Mouse (Mus musculus) adrenal gland (tissue): ENCODE results near the gene Rrp36.

Experiments
- intact Hi-C: fragments of 180-260 bp; cut with DNase I; formaldehyde crosslinking; loops from one replicate; pipeline ENCODE4 v1.15.1; 2025

Gene Rrp36

DNA sequence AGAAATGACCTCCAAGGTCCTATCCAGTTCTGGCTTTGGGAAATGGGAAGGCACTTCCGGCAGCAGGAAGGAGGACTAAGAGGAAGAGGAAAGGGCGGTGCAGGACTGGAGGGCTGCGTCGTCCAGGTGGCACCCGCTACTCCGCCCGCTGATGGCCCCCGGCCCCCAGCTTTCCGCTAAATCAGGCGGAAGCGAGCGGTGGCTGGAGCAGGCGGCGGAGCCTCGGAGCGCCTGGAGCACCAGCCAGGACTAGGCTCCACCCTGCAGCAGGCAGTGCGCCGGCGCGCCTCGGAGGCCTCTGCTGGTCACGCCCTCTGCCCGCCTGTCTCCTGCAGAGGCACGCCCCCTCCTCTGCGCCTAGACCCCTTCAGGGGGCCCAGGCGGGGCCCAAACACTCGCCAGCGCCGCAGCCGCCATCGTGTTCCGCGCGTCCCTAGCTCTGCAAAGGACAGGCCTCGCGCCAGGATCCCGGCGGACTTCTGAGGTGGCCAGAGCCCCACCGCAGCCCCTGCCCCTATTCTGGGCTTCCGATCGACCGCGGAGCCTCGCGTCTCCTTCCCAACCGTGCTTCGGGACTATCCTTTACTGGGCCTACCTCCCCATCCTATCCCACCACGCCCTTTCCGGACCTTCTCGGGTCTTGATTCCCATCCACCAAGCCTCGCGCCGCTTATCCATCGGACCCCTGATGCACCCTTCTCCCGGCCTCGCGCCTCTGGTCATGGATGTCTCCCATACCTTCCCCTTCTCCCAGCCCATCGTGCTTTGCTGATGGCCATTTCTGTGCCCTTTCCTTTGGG, 23.7 kb downstream of the Rrp36 start, which contains the start of gene Cul7:
Gene Cul7, plus strand, starts transcription at position 106 of the 800 bp plus-strand sequence.
- intact Hi-C loops = loop anchor here (10.0 kb wide), 1 partner anchor 54 kb away; the partner anchor contains the start of gene Ppp2r5d

DNA sequence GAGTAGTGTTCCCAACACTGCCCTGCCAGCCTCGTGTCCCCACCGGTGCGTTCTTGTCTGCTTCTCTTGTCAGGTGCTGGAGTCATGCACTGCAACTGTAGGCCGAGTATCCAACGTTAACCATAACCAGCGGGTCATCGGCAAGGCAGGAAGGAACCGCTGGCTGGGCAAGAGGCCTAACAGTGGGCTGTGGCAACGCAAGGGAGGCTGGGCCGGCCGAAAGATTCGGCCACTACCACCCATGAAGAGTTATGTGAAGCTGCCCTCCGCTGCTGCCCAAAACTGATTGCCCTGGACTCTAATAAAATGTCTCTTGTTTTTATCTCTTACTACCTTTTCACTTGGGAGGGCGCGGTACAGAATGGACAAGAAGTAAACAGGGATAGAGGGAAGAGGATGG, 24.3 kb downstream of the Rrp36 start:
- intact Hi-C loops = loop anchor here (10.0 kb wide), 1 partner anchor 55 kb away; the partner anchor contains the start of gene Ppp2r5d

DNA sequence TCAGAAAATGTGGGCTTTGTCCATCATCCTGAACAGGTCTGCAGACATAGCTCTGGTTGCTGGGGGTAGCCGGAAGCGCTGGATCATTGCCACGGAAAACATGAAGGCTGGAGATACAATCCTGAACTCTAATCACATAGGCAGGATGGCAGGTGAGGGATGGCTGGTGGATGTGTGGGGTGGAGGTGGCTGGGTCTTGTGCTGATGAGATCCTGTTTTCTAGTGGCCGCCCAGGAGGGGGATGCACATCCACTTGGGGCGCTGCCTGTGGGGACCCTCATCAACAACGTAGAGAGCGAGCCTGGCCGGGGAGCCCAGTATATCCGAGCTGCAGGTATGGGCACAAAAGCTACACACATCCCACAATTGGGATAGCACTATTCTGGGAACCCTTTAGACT, 25.7 kb downstream of the Rrp36 start:
- intact Hi-C loops = no loop called here

DNA sequence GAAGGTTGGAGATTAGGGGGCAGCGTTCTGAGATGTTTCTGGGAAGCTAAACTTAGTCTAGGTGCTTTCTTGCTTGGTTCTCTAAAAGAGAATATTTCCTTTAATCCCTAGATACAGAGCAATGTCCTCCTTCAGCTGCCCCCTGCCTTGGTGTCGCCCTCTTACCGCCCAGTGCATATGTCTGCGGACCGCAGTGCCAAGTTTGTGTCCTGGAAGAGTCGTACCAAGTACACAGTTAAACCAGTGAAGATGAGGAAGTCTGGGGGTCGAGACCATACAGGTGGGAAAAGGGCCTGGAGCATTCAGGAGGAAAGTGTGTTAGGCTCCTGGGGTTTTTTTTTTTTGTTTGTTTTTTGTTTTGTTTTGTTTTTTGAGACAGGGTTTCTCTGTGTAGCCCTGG, 26.9 kb downstream of the Rrp36 start:
- intact Hi-C loops = no loop called here

DNA sequence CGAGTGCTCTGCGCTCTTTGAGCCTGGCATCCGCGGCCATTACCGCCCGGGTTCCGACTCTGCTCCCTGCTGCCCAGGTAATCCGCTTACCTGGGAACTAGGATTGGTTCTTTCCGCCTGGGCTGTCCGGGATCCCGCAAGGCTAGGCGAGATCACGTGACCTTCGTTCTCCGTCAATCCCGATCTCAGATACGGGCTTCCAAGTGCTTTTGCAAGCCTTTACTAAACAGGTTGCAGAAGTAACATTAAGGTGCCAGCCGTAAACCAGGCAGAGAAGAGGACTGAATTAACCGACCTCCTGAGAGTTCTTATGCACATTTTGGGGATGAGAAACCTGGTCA, 27.9 kb downstream of the Rrp36 start:
- intact Hi-C loops = no loop called here

DNA sequence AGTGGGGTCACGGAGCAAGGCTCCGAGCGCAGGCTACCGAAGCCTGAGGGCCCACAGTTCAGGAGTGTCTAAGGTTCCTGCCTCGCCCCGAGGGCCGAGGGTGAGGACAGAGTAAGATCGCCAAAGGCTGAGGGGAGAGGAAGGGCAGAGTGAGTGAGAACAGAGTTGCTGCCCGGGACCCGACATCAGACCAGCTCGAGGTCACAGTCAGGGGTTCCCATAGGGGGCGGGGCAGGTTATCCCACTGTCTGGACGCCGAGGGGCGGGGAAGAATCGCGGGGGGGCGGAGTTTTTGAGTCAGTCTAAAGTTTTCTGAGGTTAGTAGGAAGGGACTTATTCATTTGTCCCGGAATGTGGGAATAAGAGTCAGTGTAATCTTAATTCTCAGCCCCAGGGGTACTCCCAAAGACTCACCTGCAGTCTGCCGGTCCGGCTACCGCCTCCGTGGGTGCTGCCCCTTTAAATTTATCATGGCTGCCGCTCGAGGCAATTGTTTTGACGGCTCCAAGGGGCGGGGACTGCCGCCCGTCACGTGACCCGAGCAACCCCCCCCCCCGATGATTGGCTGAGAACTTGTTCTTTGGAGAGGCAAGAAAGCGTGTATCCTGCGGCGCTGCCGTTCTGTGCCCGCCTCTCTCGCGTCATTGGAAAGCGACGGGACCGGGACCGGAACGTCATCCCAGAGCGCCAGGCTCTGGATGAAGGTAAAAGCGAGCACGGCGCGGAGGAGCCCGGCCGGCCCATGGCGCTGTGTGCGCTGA, 28.4 kb downstream of the Rrp36 start, which contains the start of the genes Klc4 and Mrpl2:
Gene Klc4, minus strand, starts transcription at position 462 of the 761 bp plus-strand sequence.
Gene Mrpl2, plus strand, starts transcription at position 669 of the 761 bp plus-strand sequence.
- intact Hi-C loops = no loop called here

DNA sequence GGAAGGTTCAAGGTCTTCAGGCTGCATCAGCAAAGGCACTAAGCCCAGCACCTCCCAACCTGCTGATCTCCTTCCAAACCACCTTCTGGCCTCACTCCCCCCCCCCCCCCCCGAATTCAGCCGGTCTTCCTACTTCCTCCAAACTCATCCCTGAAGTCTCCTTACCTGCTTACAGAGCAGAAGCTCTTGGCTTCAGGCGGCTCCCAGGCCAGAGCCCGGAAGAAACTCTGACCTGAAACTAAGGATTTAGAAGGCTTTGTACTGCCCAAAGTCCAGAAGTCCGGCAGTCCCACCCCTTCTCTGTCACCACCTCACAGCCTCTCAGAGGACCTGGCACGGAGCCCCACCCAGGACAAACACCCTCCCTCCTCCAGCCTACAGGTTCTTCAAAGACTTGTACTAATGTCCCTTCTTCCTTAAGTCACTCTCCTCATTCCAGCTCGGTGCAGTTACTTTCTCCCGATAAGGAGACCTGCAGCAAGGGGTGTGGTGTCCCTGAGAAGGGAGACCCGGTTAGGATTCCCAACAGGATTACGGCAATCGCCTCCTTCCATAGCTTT, 29.2 kb downstream of the Rrp36 start:
- intact Hi-C loops = no loop called here

DNA sequence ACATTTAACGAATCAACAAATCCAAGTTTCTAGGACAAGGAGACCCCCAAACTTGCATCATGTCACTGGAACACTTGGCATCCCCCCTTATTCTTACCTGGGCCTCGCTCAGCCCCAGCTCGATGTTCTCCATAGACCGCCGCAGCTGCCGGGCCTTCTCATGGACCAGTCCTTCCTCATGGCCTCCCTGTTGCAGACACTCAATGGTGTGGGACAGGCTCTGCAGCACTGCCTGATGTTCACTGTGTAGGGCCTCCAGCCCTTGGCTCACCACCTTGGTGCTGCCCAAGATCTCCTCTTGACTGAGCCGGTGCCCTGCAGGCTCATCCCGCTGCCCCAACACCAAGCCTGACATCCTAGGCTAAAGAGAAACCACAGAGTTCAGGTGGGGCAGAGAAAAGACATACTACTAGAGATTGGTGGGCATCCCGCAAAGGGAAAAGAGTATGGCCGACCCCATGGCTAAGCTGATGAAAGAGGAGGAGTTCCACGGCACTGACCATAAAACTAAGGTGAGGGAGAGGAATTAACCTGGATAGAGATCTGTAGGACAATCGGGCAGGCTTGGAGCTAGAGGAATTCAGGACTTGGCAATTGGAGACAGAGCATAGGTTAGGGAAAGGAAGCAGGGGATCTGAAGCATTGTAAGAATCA, 29.9 kb downstream of the Rrp36 start:
- intact Hi-C loops = no loop called here

DNA sequence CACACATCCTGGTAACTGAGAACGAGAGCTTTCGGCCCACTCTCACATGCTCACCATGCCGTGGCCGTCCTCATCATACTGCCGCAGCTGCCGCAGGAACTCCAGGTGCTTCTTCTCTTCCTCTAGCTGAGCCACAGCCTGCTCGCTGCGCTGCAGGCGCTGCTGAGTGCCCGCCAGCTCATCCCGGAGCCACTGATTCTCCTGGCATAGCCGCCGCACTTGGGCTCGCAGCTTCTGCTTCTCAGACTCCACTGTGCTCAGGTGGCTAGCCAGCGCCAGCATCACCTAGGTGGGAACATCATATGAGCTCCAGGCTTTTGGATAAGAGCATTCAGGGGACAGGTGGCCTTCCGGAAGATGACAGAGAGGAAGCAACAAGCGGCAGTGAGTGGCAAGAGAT, 32.1 kb downstream of the Rrp36 start:
- intact Hi-C loops = no loop called here

DNA sequence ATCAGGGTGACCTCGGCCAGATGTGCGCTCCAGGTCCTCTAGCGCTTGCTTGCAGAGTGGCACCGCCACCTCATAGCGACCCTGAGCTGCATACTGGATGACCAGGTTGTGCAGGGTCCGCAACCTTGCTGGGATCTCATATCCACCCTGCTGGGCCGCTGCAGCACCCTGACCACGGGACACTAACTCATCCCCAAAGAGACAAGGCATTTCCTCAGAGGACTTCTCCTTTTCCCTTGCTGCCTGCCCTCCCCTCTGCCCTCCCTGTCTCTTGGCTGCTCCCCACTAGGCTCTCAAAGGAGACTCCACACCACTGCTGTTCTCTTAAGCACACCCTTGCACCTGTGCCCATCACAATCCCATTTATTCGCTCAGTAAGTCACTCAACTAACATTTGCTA, 34.2 kb downstream of the Rrp36 start:
- intact Hi-C loops = loop anchor here (5.0 kb wide), 1 partner anchor 38 kb away; no protein-coding TSS in a partner anchor

DNA sequence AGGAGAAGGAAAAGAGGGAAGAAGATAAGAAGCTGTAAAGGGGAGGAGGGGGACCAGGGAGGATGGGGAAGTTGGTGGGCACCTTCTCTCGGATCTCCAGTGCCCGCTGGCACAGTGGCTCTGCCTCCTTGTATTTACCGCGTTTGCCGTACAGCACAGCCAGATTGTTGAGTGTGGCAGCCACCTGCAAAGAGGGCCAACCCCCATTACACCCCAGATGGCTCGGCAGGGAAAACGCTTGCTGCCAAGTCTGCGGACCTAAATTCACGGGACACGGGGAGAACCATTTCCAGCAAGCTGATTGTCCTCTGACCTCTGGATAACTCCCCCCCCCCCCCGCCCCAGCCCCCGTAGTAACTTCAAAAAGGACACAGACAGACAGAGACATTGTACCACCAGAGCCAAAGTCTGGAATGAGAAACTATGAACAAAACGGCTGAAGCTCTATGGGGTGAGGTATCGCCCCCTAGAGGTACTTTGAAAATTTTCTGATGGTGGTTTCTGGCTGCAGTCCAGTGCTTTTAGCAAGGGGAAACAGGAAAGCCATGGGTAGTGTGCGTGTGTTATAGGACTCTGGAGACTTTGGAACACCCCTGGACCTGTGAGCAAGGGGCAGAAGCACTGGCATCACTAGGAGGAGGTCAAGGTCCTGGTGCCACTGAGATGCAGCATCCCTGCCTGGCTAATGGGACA, 37.2 kb downstream of the Rrp36 start:
- intact Hi-C loops = loop anchor here (2.0 to 5.0 kb wide), 2 partner anchors 35 to 112 kb away; no protein-coding TSS in a partner anchor

DNA sequence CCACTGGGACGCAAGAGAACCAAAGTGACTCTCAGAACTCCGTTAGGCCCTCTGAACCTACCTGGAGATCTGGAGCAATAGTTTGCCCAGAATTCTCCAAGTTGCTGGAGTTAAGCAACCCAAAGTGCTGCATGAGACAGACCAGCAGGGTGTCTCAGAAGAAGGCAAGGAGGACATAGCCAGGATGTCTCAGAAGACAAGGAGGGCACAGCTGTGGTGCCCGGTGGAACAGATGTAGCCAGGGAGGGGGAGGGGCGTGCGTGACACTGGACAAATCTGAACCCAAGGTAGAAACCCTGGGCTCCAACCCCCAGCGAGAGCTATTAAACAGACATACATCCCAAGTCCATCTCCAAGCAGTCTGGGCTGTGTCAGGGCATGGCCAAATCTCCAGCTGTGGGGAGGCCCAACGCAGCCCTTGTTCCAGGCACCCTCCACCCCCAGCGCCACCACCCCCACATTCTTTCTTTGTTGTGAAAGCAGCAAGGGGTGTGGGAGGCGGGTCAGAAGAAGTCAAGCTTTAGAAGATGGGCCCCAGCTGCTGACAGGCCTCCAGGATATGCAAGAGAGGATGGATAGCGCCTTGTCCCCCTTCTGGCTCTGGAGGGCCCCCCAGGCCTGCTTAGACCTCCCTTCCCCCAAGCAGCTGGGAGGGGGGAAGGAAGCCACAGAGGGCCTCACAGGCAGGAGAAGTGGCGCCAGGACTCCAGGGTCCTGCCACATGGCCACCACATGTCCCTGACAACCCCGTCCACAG, 44.3 kb downstream of the Rrp36 start:
- intact Hi-C loops = no loop called here

DNA sequence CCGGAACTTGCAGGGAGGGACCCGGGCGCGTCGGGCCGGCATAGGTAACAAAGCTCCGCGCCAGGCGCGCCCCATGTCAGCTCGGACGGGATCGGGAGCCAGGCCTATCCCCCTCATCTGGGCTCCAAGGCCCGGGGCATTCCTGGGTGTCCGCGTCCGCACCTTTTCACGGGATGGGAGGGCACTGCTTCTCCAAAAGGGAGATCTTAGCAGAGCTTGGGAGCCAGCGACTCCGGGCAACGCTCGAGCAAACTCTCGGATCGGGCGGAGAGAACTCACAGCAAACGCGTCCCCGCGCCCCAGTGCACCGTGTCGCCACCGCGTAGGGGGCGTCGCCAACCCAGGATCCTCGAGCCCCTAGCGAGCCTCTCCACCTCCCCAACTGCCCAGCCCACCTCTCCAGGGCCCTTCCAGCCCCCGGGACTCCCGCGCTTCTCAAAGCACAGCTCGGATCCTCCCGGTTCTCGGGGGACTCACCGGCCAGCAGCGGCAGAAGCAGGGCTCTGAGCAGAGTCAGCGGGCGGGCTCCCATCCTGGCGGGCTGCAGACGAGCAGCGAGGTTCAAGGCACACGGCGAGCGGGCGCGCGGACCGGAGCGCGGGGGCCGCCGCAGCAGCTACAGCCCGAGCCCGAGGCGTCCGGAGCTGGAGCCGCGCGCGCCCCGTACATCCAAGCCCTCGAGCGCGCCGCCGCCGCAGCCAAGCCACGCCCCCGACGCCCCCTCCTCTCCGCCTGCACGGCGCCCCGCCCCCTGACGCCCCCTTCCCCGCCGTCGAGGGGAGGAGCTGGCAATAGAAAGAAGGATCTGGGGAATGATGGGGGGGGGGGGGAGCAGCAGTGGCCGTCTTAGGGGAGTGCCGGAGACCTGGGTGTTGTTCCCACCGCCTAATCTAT, 45.1 kb downstream of the Rrp36 start, which contains the start of gene Ptk7:
Gene Ptk7, minus strand, starts transcription at position 714 of the 894 bp plus-strand sequence.
- intact Hi-C loops = no loop called here

DNA sequence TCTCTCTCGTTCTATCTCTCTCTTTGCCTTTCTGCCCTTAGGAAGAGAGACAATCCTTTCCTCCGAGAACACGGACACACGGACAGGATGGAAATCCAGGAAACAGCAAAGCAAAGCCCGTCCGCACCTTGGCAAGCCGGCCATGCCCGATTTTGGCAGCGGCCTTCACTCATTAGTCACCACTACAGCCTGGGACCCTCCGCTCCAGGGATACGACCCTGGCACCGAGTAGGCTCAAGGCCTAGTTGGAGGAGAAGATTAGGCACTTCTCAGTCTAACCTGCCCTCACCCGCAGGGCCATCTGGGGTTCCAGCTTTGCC, 45.7 kb downstream of the Rrp36 start:
- intact Hi-C loops = no loop called here

DNA sequence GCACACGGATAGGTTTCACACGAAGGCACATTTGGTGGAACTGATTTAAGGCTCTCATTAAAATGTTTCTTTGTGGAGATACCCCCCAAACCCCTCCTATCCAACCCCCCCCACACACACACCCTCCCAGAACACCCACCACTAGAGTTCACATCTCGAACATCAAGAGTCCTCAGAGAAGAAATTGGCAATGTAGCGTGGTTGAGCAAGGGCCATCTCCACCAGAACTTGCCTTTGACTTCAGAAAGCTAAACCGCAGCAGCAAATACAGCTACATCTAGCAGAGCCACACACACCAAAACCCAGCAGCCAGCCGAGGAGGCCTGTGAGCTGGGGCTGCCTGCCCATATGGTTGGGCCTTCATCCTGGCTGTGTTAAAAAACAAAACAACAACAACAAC, 46.7 kb downstream of the Rrp36 start:
- intact Hi-C loops = no loop called here

DNA sequence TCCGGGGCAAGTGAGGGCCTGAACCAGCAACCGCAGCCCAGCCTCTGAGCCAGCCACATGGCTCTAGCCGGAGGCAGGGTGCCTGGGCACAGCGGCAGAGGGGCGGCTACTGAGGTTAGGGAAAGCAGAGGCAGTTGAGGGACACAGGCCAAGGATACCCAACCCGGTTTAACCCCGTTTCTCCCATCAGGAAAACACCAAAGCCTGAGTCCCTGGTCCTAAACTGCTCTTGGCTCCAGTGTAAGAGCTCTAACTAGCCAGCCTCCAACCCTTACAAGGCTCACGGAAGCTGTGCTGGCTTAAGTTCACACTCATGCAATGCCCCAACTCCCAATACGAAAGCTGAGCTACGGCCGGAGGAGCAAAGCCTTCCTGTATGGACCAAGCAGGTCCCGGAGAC, 49.6 kb downstream of the Rrp36 start:
- intact Hi-C loops = no loop called here

DNA sequence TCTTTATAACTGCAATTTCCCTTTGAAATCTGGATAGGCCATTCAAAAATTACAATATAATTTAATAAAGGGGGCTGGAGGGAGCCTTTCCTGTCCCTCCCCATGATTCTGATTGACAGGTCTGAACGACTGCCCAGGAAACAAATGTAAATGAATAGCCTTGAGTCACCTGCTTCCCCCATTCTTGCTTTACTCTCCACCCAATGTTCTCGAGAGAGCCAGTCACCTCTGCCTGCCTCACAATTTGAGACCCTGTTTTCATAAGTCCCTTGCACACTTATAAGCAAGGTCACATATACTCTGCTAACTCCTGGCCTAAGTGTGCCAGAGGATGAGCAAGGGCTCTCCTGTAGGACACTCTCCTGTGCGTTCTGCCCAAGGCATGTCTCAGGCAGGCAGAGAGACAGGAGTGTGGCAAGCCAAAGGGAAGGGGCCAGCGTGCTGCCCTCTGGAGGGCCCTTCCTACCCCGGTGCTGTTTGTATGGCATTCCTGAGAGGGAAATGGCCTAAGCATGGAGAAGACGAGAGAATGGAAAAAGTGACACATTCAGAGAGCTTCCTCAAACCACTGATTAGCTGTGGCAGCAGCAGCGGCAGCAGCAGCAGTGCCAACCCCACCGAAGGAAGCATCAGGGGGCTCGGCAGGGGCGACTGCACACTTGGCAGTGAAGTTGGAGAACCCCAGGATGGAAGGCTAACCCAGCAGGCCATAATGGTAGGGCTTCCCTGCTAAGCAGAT, 50.2 kb downstream of the Rrp36 start:
- intact Hi-C loops = no loop called here

DNA sequence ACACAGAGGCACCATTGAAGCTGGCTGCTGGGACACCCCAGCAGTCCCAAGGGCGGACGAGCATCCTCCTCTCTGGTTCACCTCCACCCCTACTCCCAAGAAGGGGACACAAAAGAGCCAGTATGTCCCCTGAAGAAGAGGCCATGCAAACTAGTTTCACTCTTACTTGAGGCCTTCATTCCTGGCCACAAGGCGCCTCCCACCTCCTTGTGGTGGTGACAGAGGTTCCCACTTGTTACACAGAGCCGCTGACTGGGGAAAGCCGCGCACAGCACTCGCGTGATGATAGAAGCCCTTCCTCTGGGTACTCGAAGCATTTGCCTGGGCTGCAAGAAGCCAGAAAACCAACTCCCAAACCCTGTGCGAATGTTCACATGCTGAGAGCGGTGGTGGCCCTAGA, 51.9 kb downstream of the Rrp36 start:
- intact Hi-C loops = no loop called here
